In genomic region chr5:102434182-102434581, GRCm38 (mm10) we compare ENCODE assay signal across 24 mouse cellular contexts. TPM values are rescaled to one million over a fixed set of nuclear protein-coding genes. Genes with fewer than 3 reads are reported as not detected.
DNase-seq lines count a peak whose midpoint lies in the region; ATAC-seq and TF ChIP-seq lines count a peak whose summit lies in the region.
"Had no signal": no experiment of that assay in that cellular context is flagged by ENCODE, and none has a peak within 500 bp of the region (broad histone marks: within the 10 kb centered on the region; RNA-seq: fewer than 3 reads in every experiment).

No protein-coding gene starts in this region.

- H3K4me2 ChIP-seq in forebrain, embryonic 15.5 days (replicated peaks): no peak overlapping the region
- H3K4me2 ChIP-seq in forebrain, embryonic 11.5 days (ENCODE audit: low read depth, low read length, severe bottlenecking): no peak overlapping the region
- no peak overlapping the region for H3K4me2 ChIP-seq in kidney, postnatal 0 days (ENCODE audit: low read length)
- H3K4me2 ChIP-seq in kidney, embryonic 14.5 days (replicated peaks; ENCODE audit: low read depth, low read length): no peak overlapping the region
- H3K4me2 ChIP-seq in stomach, embryonic 14.5 days (replicated peaks; ENCODE audit: low read depth, low read length): no peak overlapping the region
- H3K4me2 ChIP-seq: embryonic facial prominence, embryonic 13.5 days; heart, embryonic 13.5 days; hindbrain, embryonic 14.5 days had no signal

- H3K9me3 ChIP-seq in forebrain, embryonic 15.5 days: no peaks in the 10 kb centered on the region
- H3K9me3 ChIP-seq in forebrain, embryonic 11.5 days (ENCODE audit: control insufficient read depth, low read length): no peaks in the 10 kb centered on the region
- H3K9me3 ChIP-seq in kidney, postnatal 0 days (replicated peaks; ENCODE audit: low read length): no peaks in the 10 kb centered on the region
- H3K9me3 ChIP-seq in kidney, embryonic 14.5 days (ENCODE audit: control insufficient read depth, low read length): no peaks in the 10 kb centered on the region
- no peaks in the 10 kb centered on the region for H3K9me3 ChIP-seq in stomach, embryonic 14.5 days (ENCODE audit: control insufficient read depth, low read depth, low read length)
- H3K9me3 ChIP-seq in heart, embryonic 10.5 days: no peaks in the 10 kb centered on the region
- H3K9me3 ChIP-seq: embryonic facial prominence, embryonic 13.5 days; heart, embryonic 13.5 days had no signal

- no peak for TF ChIP-seq CTCF in kidney, postnatal 0 days (IDR thresholded peaks at IDR 0.05; ENCODE audit: low read depth)

- H3K9ac ChIP-seq in forebrain, embryonic 15.5 days (replicated peaks): no peak overlapping the region
- H3K9ac ChIP-seq in forebrain, embryonic 11.5 days (ENCODE audit: low read length): no peak overlapping the region
- no peak overlapping the region for H3K9ac ChIP-seq in kidney, postnatal 0 days (ENCODE audit: low read depth, low read length)
- H3K9ac ChIP-seq in kidney, embryonic 14.5 days (ENCODE audit: low read depth, low read length): no peak overlapping the region
- no peak overlapping the region for H3K9ac ChIP-seq in stomach, embryonic 14.5 days (replicated peaks; ENCODE audit: low read depth, low read length)
- H3K9ac ChIP-seq: embryonic facial prominence, embryonic 13.5 days; heart, embryonic 13.5 days; hindbrain, embryonic 14.5 days had no signal

- peak; percentile 51; the same call in 1 of the 2 replicates for ATAC-seq in forebrain, embryonic 15.5 days (replicated peaks)
- no peak for ATAC-seq in forebrain, embryonic 11.5 days (replicated peaks; ENCODE audit: low FRiP score)
- ATAC-seq in kidney, postnatal 0 days (replicated peaks; ENCODE audit: low FRiP score, low read depth): no peak
- no peak for ATAC-seq in kidney, embryonic 14.5 days (ENCODE audit: low FRiP score, low TSS enrichment)
- ATAC-seq in stomach, embryonic 14.5 days (ENCODE audit: insufficient number of reproducible peaks, insufficient read depth, low FRiP score, low read depth): no peak
- ATAC-seq: CD4-positive, CD25-positive, alpha-beta regulatory T cell, adult 4 months; hindbrain, postnatal 0 days; inflammation-experienced regulatory T-cells, adult 6 months; intestine, embryonic 16.5 days had no signal

- DNase-seq in forebrain, embryonic 11.5 days (ENCODE audit: low spot score): no peak
- DNase-seq in kidney, postnatal 0 days (ENCODE audit: low spot score): peak; percentile 43
- no peak for DNase-seq in heart, embryonic 10.5 days (ENCODE audit: low spot score)
- no peak for DNase-seq in embryo, embryonic 10.5 days (ENCODE audit: low spot score)
- DNase-seq: adrenal gland, adult 2 months; adrenal gland, postnatal 14 days; cerebellum, adult 18-20 months; cerebellum, adult 9-10 months; cerebellum, postnatal 14 days; gastrocnemius, postnatal 25 days; heart, adult 18-20 months; heart, postnatal 14 days; heart, postnatal 4 days; kidney, adult 18-20 months had no signal

- no peaks in the 10 kb centered on the region for H3K27me3 ChIP-seq in forebrain, embryonic 15.5 days
- H3K27me3 ChIP-seq in forebrain, embryonic 11.5 days (ENCODE audit: control insufficient read depth, insufficient read depth, low read length): no peaks in the 10 kb centered on the region
- no peaks in the 10 kb centered on the region for H3K27me3 ChIP-seq in kidney, postnatal 0 days (ENCODE audit: insufficient read depth, low read length)
- no peaks in the 10 kb centered on the region for H3K27me3 ChIP-seq in kidney, embryonic 14.5 days (ENCODE audit: control insufficient read depth, insufficient read depth, low read length)
- no peaks in the 10 kb centered on the region for H3K27me3 ChIP-seq in stomach, embryonic 14.5 days (ENCODE audit: control insufficient read depth, insufficient read depth, low read length)
- H3K27me3 ChIP-seq in heart, embryonic 10.5 days (ENCODE audit: insufficient read depth, poor library complexity, severe bottlenecking): no peaks in the 10 kb centered on the region
- H3K27me3 ChIP-seq: embryonic facial prominence, embryonic 13.5 days; heart, embryonic 13.5 days had no signal

- peaks cover 5% of the 10 kb centered on the region for H3K4me1 ChIP-seq in forebrain, embryonic 15.5 days
- H3K4me1 ChIP-seq in forebrain, embryonic 11.5 days (replicated peaks; ENCODE audit: control insufficient read depth, insufficient read depth, low read length): no peaks in the 10 kb centered on the region
- H3K4me1 ChIP-seq in kidney, postnatal 0 days (replicated peaks; ENCODE audit: insufficient read depth, low read length): no peaks in the 10 kb centered on the region
- H3K4me1 ChIP-seq in kidney, embryonic 14.5 days (ENCODE audit: control insufficient read depth, insufficient read depth, low read length): 0 out of 2 replicates have a peak, but pooled peaks cover 3% of the 10 kb centered on the region
- H3K4me1 ChIP-seq in stomach, embryonic 14.5 days (ENCODE audit: control insufficient read depth, insufficient read depth, low read length): peaks cover 8% of the 10 kb centered on the region; the same call in 1 of the 2 replicates
- H3K4me1 ChIP-seq in heart, embryonic 10.5 days: no peaks in the 10 kb centered on the region
- H3K4me1 ChIP-seq: embryonic facial prominence, embryonic 13.5 days; heart, embryonic 13.5 days had no signal

- WGBS in forebrain, embryonic 15.5 days: 17% methylated on average over 4 of the region's 4 CpGs
- 65% methylated on average over 4 of the region's 4 CpGs for WGBS in forebrain, embryonic 11.5 days
- WGBS in kidney, postnatal 0 days: 20% methylated on average over 4 of the region's 4 CpGs
- 23% methylated on average over 4 of the region's 4 CpGs for WGBS in kidney, embryonic 14.5 days
- 20% methylated on average over 4 of the region's 4 CpGs for WGBS in stomach, embryonic 14.5 days
- 60% methylated on average over 4 of the region's 4 CpGs for WGBS in heart, embryonic 10.5 days

- no peak overlapping the region for H3K27ac ChIP-seq in forebrain, embryonic 15.5 days (replicated peaks)
- no peak overlapping the region for H3K27ac ChIP-seq in forebrain, embryonic 11.5 days (ENCODE audit: low read depth, low read length)
- no peak overlapping the region for H3K27ac ChIP-seq in kidney, postnatal 0 days
- no peak overlapping the region for H3K27ac ChIP-seq in kidney, embryonic 14.5 days (ENCODE audit: low read depth, low read length)
- H3K27ac ChIP-seq in stomach, embryonic 14.5 days (ENCODE audit: low read length): peak overlapping the region; percentile 28; the same call in 1 of the 2 replicates
- H3K27ac ChIP-seq in heart, embryonic 10.5 days: no peak overlapping the region
- H3K27ac ChIP-seq: embryonic facial prominence, embryonic 13.5 days; heart, embryonic 13.5 days; hindbrain, embryonic 14.5 days; hindbrain, postnatal 0 days had no signal

- no peaks in the 10 kb centered on the region for H3K36me3 ChIP-seq in forebrain, embryonic 15.5 days
- H3K36me3 ChIP-seq in forebrain, embryonic 11.5 days (ENCODE audit: control insufficient read depth, insufficient read depth, low read length): no peaks in the 10 kb centered on the region
- no peaks in the 10 kb centered on the region for H3K36me3 ChIP-seq in kidney, postnatal 0 days (ENCODE audit: insufficient read depth, low read length)
- H3K36me3 ChIP-seq in kidney, embryonic 14.5 days (ENCODE audit: control insufficient read depth, insufficient read depth, low read length): no peaks in the 10 kb centered on the region
- H3K36me3 ChIP-seq in stomach, embryonic 14.5 days (ENCODE audit: control insufficient read depth, insufficient read depth, low read length): no peaks in the 10 kb centered on the region
- no peaks in the 10 kb centered on the region for H3K36me3 ChIP-seq in heart, embryonic 10.5 days
- H3K36me3 ChIP-seq: embryonic facial prominence, embryonic 13.5 days; heart, embryonic 13.5 days had no signal

- no peak overlapping the region for H3K4me3 ChIP-seq in forebrain, embryonic 15.5 days
- H3K4me3 ChIP-seq in forebrain, embryonic 11.5 days (ENCODE audit: low read depth, low read length): no peak overlapping the region
- no peak overlapping the region for H3K4me3 ChIP-seq in kidney, postnatal 0 days (replicated peaks; ENCODE audit: low read depth, low read length)
- H3K4me3 ChIP-seq in kidney, embryonic 14.5 days (ENCODE audit: low read length): no peak overlapping the region
- no peak overlapping the region for H3K4me3 ChIP-seq in stomach, embryonic 14.5 days (ENCODE audit: low read depth, low read length)
- no peak overlapping the region for H3K4me3 ChIP-seq in heart, embryonic 10.5 days
- H3K4me3 ChIP-seq: embryonic facial prominence, embryonic 13.5 days; heart, embryonic 13.5 days had no signal

RNA-seq across cellular contexts. Expression of gene Arhgap24, which starts 47.0 kb away (rescaled TPM):
- 3.2 and 3.4 TPM in 2 replicates for polyA plus RNA-seq in forebrain, embryonic 15.5 days (2015; fragmentation: Nextera tagmentation; extraction: Ambion mirVana)
- polyA plus RNA-seq in forebrain, embryonic 11.5 days (2014; fragmentation: Nextera tagmentation; extraction: Ambion mirVana): 1.9 and 2.1 TPM in 2 replicates
- 99.9 and 110 TPM in 2 replicates for polyA plus RNA-seq in kidney, postnatal 0 days (2015; fragmentation: Nextera tagmentation; extraction: Ambion mirVana)
- 30.9 and 51.1 TPM in 2 replicates for polyA plus RNA-seq in kidney, embryonic 14.5 days (2014; fragmentation: Nextera tagmentation; extraction: Ambion mirVana)
- polyA plus RNA-seq in stomach, embryonic 14.5 days (2014; fragmentation: Nextera tagmentation; extraction: Ambion mirVana): 27.3 and 28.8 TPM in 2 replicates
- 6.0 and 8.1 TPM in 2 replicates for polyA plus RNA-seq in heart, embryonic 10.5 days (2016; fragmentation: Nextera tagmentation; extraction: Ambion mirVana)
